In genomic region chr11:109419461-109419860, GRCm38 (mm10) we compare ENCODE assay signal across 25 mouse cellular contexts. TPM values are rescaled to one million over a fixed set of nuclear protein-coding genes. Genes with fewer than 3 reads are reported as not detected.
DNase-seq lines count a peak whose midpoint lies in the region; ATAC-seq and TF ChIP-seq lines count a peak whose summit lies in the region.
"Had no signal": no experiment of that assay in that cellular context is flagged by ENCODE, and none has a peak within 500 bp of the region (broad histone marks: within the 10 kb centered on the region; RNA-seq: fewer than 3 reads in every experiment).

No protein-coding gene starts in this region.

- 55% methylated on average over 4 of the region's 4 CpGs for WGBS in kidney, embryonic 15.5 days
- WGBS in thymus, adult 2 months, result 27% methylated on average over 4 of the region's 4 CpGs
- 13% methylated on average over 4 of the region's 4 CpGs for WGBS in small intestine, adult 2 months

- intact Hi-C loops in gastrocnemius, postnatal 36 days (cut with DNase I), result no loop called here

- no peak overlapping the region for H3K27ac ChIP-seq in kidney, embryonic 15.5 days
- H3K27ac ChIP-seq in thymus, adult 2 months (ENCODE audit: control insufficient read depth, insufficient read depth, low read length), result peak overlapping the region; percentile 81
- H3K27ac ChIP-seq in small intestine, adult 2 months (ENCODE audit: insufficient read depth, low read depth, low read length), result peak overlapping the region; percentile 56
- H3K27ac ChIP-seq: embryonic facial prominence, embryonic 12.5 days; heart, embryonic 15.5 days; left cerebral cortex, adult 2 months; limb, embryonic 10.5 days; liver, embryonic 12.5 days; lung, embryonic 15.5 days; midbrain, embryonic 12.5 days had no signal

- H3K4me3 ChIP-seq in kidney, embryonic 15.5 days (replicated peaks), result no peak overlapping the region
- no peak overlapping the region for H3K4me3 ChIP-seq in thymus, adult 2 months (ENCODE audit: control insufficient read depth, insufficient read depth, low read length)
- H3K4me3 ChIP-seq in small intestine, adult 2 months (ENCODE audit: low read depth, low read length), result no peak overlapping the region
- H3K4me3 ChIP-seq: embryonic facial prominence, embryonic 12.5 days; heart, embryonic 15.5 days; left cerebral cortex, adult 2 months; limb, embryonic 10.5 days; lung, embryonic 15.5 days; midbrain, embryonic 12.5 days had no signal

- no peak overlapping the region for H3K9ac ChIP-seq in kidney, embryonic 15.5 days
- H3K9ac ChIP-seq: embryonic facial prominence, embryonic 12.5 days; heart, embryonic 15.5 days; liver, embryonic 12.5 days; lung, embryonic 15.5 days; midbrain, embryonic 12.5 days had no signal

- DNase-seq in kidney, postnatal 14 days, result no peak
- no peak for DNase-seq in thymus, adult 2 months
- no peak for DNase-seq in thymus, postnatal 4 days
- peak; percentile 40 for DNase-seq in T-cell, adult 2 months (ENCODE audit: low spot score)
- no peak for DNase-seq in gastrocnemius, postnatal 36 days
- DNase-seq: cerebellum, adult 9-11 months; kidney, adult 11 months; layer of hippocampus, adult 9-11 months had no signal

- no peak for TF ChIP-seq POLR2A in thymus, adult 2 months (IDR thresholded peaks at IDR 0.05; ENCODE audit: control insufficient read depth, extremely low read depth, insufficient read depth, low read length, poor library complexity)
- no peak for TF ChIP-seq POLR2A in small intestine, adult 2 months (IDR thresholded peaks at IDR 0.05; ENCODE audit: low read depth, low read length)

- no peaks in the 10 kb centered on the region for H3K9me3 ChIP-seq in kidney, embryonic 15.5 days (replicated peaks)
- H3K9me3 ChIP-seq: embryonic facial prominence, embryonic 12.5 days; heart, embryonic 15.5 days; limb, embryonic 10.5 days; lung, embryonic 15.5 days; midbrain, embryonic 12.5 days had no signal

- H3K4me1 ChIP-seq in kidney, embryonic 15.5 days, result peaks cover 7% of the 10 kb centered on the region
- H3K4me1 ChIP-seq in thymus, adult 2 months (replicated peaks; ENCODE audit: control insufficient read depth, insufficient read depth, low read length), result peaks cover 9% of the 10 kb centered on the region
- peaks cover 4% of the 10 kb centered on the region for H3K4me1 ChIP-seq in small intestine, adult 2 months (ENCODE audit: control insufficient read depth, insufficient read depth, insufficient read length, low read length)
- H3K4me1 ChIP-seq: embryonic facial prominence, embryonic 12.5 days; heart, embryonic 15.5 days; limb, embryonic 10.5 days; midbrain, embryonic 12.5 days had no signal

- no peak for TF ChIP-seq CTCF in thymus, adult 2 months (IDR thresholded peaks at IDR 0.05; ENCODE audit: borderline replicate concordance, control insufficient read depth, extremely low read depth, insufficient read depth, low read length, poor library complexity)
- TF ChIP-seq CTCF in small intestine, adult 2 months (IDR thresholded peaks at IDR 0.05; ENCODE audit: extremely low read depth, insufficient read length, insufficient replicate concordance, low read depth, low read length), result no peak

- no peaks in the 10 kb centered on the region for H3K27me3 ChIP-seq in kidney, embryonic 15.5 days
- H3K27me3 ChIP-seq in thymus, adult 2 months (ENCODE audit: control insufficient read depth, insufficient read depth, low read length), result no peaks in the 10 kb centered on the region
- no peaks in the 10 kb centered on the region for H3K27me3 ChIP-seq in small intestine, adult 2 months (ENCODE audit: control insufficient read depth, insufficient read depth, low read length)
- H3K27me3 ChIP-seq: heart, embryonic 15.5 days; liver, embryonic 12.5 days; lung, embryonic 15.5 days had no signal

- H3K4me2 ChIP-seq in kidney, embryonic 15.5 days, result peak overlapping the region; percentile 39; the same call in 1 of the 2 replicates
- H3K4me2 ChIP-seq: embryonic facial prominence, embryonic 12.5 days; lung, embryonic 15.5 days; midbrain, embryonic 12.5 days had no signal

- ATAC-seq in kidney, embryonic 15.5 days (replicated peaks; ENCODE audit: low FRiP score), result no peak
- ATAC-seq in erythroid progenitor cell, adult 5-6 weeks (replicated peaks; ENCODE audit: low FRiP score, poor library complexity, severe bottlenecking), result no peak
- ATAC-seq: forebrain, embryonic 16.5 days; hindbrain, embryonic 16.5 days; liver, embryonic 12.5 days had no signal

- no peaks in the 10 kb centered on the region for H3K36me3 ChIP-seq in kidney, embryonic 15.5 days
- H3K36me3 ChIP-seq in thymus, adult 2 months (ENCODE audit: control insufficient read depth, insufficient read depth, low read length), result no peaks in the 10 kb centered on the region
- no peaks in the 10 kb centered on the region for H3K36me3 ChIP-seq in small intestine, adult 2 months (ENCODE audit: control insufficient read depth, insufficient read depth, low read length)
- H3K36me3 ChIP-seq: embryonic facial prominence, embryonic 12.5 days; heart, embryonic 15.5 days; limb, embryonic 10.5 days; liver, embryonic 12.5 days; lung, embryonic 15.5 days; midbrain, embryonic 12.5 days had no signal

RNA-seq across cellular contexts. Expression of gene 9930022D16Rik, which starts 5.7 kb away (rescaled TPM):
- polyA plus RNA-seq in kidney, embryonic 15.5 days (2015; fragmentation: Nextera tagmentation; extraction: Ambion mirVana), result not detected in 2 replicates
- not detected in 2 replicates for polyA plus RNA-seq in thymus, adult 2 months (2012; rRNA removed)
- not detected in 2 replicates for polyA plus RNA-seq in small intestine, adult 2 months (2012; rRNA removed)
- total RNA-seq in gastrocnemius, postnatal 36 days (2021), result not detected
- total RNA-seq in erythroid progenitor cell, adult 5-6 weeks (2015; ENCODE audit: low replicate concordance), result not detected in 2 replicates
- not detected in 2 replicates for total RNA-seq in erythroid progenitor cell, adult 5-6 weeks (2017; ENCODE audit: low replicate concordance)
- total RNA-seq: adrenal gland, postnatal 4 days; ES-E14; heart, adult 18-20 months; left cerebral cortex, adult 2 months had no signal
- polyA plus RNA-seq: embryonic facial prominence, embryonic 12.5 days; forebrain, embryonic 16.5 days; heart, embryonic 15.5 days; hindbrain, embryonic 16.5 days; limb, embryonic 10.5 days; liver, embryonic 12.5 days; lung, embryonic 15.5 days; midbrain, embryonic 12.5 days; neural tube, embryonic 14.5 days; stomach, embryonic 14.5 days had no signal

RNA-seq across cellular contexts. Expression of gene Amz2, which starts 6.3 kb away (rescaled TPM):
- 37.1 and 44.6 TPM in 2 replicates for polyA plus RNA-seq in kidney, embryonic 15.5 days (2015; fragmentation: Nextera tagmentation; extraction: Ambion mirVana)
- polyA plus RNA-seq in thymus, adult 2 months (2012; rRNA removed), result 55.9 and 75.3 TPM in 2 replicates
- polyA plus RNA-seq in small intestine, adult 2 months (2012; rRNA removed), result 4.2 and 10.5 TPM in 2 replicates
- 10 to 100 TPM; 60.1 to 63.4 TPM for total RNA-seq in gastrocnemius, postnatal 36 days (2021)
- total RNA-seq in erythroid progenitor cell, adult 5-6 weeks (2015; ENCODE audit: low replicate concordance), result 16.6 and 32.7 TPM in 2 replicates
- 10.1 and 18.6 TPM in 2 replicates for total RNA-seq in erythroid progenitor cell, adult 5-6 weeks (2017; ENCODE audit: low replicate concordance)

RNA-seq across cellular contexts. Expression of gene Arsg, which starts 53.7 kb away (rescaled TPM):
- polyA plus RNA-seq in kidney, embryonic 15.5 days (2015; fragmentation: Nextera tagmentation; extraction: Ambion mirVana), result 4.7 and 5.4 TPM in 2 replicates
- 3.9 and 4.0 TPM in 2 replicates for polyA plus RNA-seq in thymus, adult 2 months (2012; rRNA removed)
- 3.1 and 4.2 TPM in 2 replicates for polyA plus RNA-seq in small intestine, adult 2 months (2012; rRNA removed)
- 1 to 10 TPM in 1 of 2 experiments, under 1 TPM in 1; 0.86 to 1.7 TPM for total RNA-seq in gastrocnemius, postnatal 36 days (2021)
- total RNA-seq in erythroid progenitor cell, adult 5-6 weeks (2015; ENCODE audit: low replicate concordance), result 2.9 and 5.4 TPM in 2 replicates
- total RNA-seq in erythroid progenitor cell, adult 5-6 weeks (2017; ENCODE audit: low replicate concordance), result 0.91 and 3.3 TPM in 2 replicates

RNA-seq across cellular contexts. Expression of gene Slc16a6, which starts 53.9 kb away (rescaled TPM):
- polyA plus RNA-seq in kidney, embryonic 15.5 days (2015; fragmentation: Nextera tagmentation; extraction: Ambion mirVana), result 8.8 and 10.5 TPM in 2 replicates
- polyA plus RNA-seq in thymus, adult 2 months (2012; rRNA removed), result 9.0 and 11.2 TPM in 2 replicates
- polyA plus RNA-seq in small intestine, adult 2 months (2012; rRNA removed), result 4.2 and 7.8 TPM in 2 replicates
- 1 to 10 TPM; 4.8 to 9.4 TPM for total RNA-seq in gastrocnemius, postnatal 36 days (2021)
- 94.7 and 107 TPM in 2 replicates for total RNA-seq in erythroid progenitor cell, adult 5-6 weeks (2015; ENCODE audit: low replicate concordance)
- 35.6 and 52.4 TPM in 2 replicates for total RNA-seq in erythroid progenitor cell, adult 5-6 weeks (2017; ENCODE audit: low replicate concordance)

RNA-seq across cellular contexts. Expression of gene Gna13, which starts 56.8 kb away (rescaled TPM):
- 20.8 and 21.5 TPM in 2 replicates for polyA plus RNA-seq in kidney, embryonic 15.5 days (2015; fragmentation: Nextera tagmentation; extraction: Ambion mirVana)
- 49.6 and 56.1 TPM in 2 replicates for polyA plus RNA-seq in thymus, adult 2 months (2012; rRNA removed)
- polyA plus RNA-seq in small intestine, adult 2 months (2012; rRNA removed), result 38.5 and 60.3 TPM in 2 replicates
- 10 to 100 TPM; 21.9 to 22.1 TPM for total RNA-seq in gastrocnemius, postnatal 36 days (2021)
- 41.1 and 46.5 TPM in 2 replicates for total RNA-seq in erythroid progenitor cell, adult 5-6 weeks (2015; ENCODE audit: low replicate concordance)
- total RNA-seq in erythroid progenitor cell, adult 5-6 weeks (2017; ENCODE audit: low replicate concordance), result 37.9 and 40.1 TPM in 2 replicates
